Mouse (Mus musculus) mouse trophoblast stem cell (cell line): ENCODE measurements around the gene Znhit3.

ENCODE experiments used
- in situ Hi-C, 2 experiments: fragments of 300-500 bp; cut with MseI, MboI; formaldehyde crosslinking; loops; 2 replicates in 1 of 2; 3 replicates in 1 of 2; pipeline ENCODE4 v1.15.1; 2025

The Znhit3 gene

GRCm38 (mm10) chr11:84916053-84916702, at the start of gene Znhit3:
Gene Znhit3 (minus strand): TSS chr11:84916366.
- in situ Hi-C loops = loop anchor here (5.0 kb wide), 1 partner anchor 61 kb away; no protein-coding TSS in a partner anchor

DNA sequence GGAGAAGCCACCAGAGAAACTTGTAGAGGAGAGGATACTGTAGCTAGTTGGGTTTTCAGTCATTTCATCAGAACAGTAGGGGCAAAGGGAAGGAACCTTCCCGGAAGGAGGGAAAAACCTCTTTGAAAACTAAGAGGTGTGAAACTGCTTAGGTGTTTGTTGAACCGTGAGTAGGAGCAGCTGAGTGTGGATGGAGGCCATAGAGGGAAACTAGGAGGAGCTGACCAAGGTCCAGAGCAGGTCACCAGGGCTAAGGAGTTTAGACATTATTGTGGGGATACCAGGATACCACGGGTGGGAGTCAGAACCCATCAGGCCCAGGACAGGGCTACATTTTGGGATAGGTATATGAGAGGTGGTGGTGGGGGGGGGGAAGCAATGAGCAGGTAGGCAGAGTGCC, 47.4 kb upstream of the Znhit3 start:
- in situ Hi-C loops = no loop called here

DNA sequence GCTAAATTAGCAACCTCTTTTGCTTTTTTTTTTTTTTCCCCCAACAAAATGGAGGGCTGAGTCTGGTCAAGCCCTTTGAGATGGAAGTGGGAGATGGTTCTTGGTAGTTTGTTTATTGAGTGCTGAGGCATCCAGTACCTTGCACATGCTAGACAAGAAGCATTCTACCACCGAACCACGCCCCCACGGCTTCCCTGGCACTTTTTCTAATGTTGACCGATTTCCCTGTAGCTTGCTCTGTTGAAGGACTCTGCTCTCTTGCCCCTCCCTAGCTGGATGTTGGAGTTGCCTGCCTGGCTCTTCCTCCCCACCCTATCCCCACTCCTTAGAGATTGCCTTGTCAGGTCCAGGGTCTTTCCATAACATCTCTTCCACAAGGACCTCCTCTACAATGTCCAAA, 46.4 kb upstream of the Znhit3 start:
- in situ Hi-C loops = no loop called here

DNA sequence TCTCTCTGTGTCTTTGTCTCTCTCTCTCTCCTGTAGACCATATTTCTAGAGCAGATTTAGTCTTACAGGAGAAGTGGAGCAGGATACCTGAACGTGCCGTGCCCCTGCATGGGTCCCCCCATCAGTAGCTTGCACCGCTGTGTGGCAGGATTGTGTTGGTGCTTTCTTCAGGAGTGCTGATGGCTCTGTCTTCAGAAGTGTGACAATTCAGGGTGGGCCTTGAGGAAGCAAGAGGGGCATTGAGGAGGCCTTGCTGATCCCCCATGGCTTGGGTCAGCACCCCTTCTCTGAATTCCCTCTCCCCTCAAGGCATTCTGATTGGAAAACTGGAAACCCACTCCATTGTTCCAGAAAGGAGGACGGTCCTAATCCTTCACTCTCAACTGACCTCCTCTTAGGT, 45.4 kb upstream of the Znhit3 start:
- in situ Hi-C loops = no loop called here

- in situ Hi-C loops = no loop called here
Measured at GRCm38 (mm10) chr11:84960780-84961179, 44.6 kb upstream of the Znhit3 start.

DNA sequence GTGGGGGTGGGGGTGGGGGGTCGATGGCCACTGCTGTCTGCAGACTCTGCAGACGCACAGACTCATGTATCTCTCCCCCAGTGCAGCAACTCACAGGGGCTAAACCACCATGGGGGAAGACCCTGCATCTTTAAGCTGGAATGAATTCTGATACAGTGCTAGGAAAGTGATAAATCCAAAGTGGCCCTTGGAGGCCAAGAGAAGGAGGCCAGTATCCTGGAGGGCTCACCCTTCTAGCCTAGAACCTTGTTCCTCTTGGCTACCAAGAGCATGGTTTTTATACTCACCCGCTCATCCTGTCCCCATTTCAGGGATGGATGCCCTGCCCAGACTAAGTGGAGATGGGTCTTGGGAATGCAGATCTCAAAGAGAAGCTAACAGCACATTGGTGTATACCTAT, 44.1 kb upstream of the Znhit3 start:
- in situ Hi-C loops = no loop called here

- in situ Hi-C loops = no loop called here
Measured at GRCm38 (mm10) chr11:84959701-84960181, 43.6 kb upstream of the Znhit3 start.

- in situ Hi-C loops = no loop called here
Measured at GRCm38 (mm10) chr11:84959181-84959580, 43.0 kb upstream of the Znhit3 start.

- in situ Hi-C loops = no loop called here
Measured at GRCm38 (mm10) chr11:84958271-84958630, 42.1 kb upstream of the Znhit3 start.

- in situ Hi-C loops = no loop called here
Measured at GRCm38 (mm10) chr11:84957591-84958270, 41.6 kb upstream of the Znhit3 start, which contains the start of gene Car4. Gene Car4 (plus strand): TSS chr11:84957786.

GRCm38 (mm10) chr11:84957171-84957570, 41.0 kb upstream of the Znhit3 start:
- in situ Hi-C loops = no loop called here

GRCm38 (mm10) chr11:84956400-84956799, 40.2 kb upstream of the Znhit3 start:
- in situ Hi-C loops = no loop called here

DNA sequence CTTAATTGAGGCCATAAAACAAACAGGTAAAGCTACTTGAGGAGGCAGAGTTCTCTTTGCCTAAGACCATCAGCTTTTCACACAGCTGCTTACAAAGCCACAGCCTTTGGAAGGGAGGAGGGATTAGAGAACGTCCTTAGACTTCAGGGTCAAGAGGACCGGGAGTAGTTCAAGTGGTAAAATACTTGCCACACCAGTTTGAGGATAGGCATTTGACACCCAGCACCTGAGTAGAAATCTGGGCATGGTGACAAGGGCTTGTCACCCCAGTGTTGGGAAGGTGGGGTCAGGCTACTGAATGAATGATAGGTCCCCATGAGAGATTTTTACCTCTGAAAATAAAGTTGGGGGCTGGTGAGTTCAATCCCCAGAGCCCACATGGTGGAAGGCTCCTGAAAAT, 36.4 kb upstream of the Znhit3 start:
- in situ Hi-C loops = no loop called here

- in situ Hi-C loops = no loop called here
Measured at GRCm38 (mm10) chr11:84948526-84948925, 32.4 kb upstream of the Znhit3 start.

DNA sequence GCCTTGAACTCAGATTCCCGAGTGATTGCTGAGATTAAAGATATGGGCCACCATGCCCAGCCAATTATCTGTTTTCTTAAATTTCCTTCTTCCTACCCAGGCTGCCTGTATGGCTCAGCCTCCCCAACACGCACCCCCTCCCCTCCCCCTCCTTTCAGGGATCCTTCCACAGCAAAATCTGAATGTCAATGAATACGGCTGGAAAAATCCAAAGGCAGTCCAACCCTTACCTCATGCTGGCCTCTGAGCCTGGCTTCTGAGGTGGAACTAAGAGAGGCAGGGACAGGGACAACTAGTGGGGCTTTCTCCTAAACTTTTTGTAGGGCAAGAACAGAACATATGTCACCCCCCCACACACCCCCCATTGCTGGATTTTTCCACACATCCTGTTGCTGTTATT, 31.9 kb upstream of the Znhit3 start:
- in situ Hi-C loops = no loop called here

DNA sequence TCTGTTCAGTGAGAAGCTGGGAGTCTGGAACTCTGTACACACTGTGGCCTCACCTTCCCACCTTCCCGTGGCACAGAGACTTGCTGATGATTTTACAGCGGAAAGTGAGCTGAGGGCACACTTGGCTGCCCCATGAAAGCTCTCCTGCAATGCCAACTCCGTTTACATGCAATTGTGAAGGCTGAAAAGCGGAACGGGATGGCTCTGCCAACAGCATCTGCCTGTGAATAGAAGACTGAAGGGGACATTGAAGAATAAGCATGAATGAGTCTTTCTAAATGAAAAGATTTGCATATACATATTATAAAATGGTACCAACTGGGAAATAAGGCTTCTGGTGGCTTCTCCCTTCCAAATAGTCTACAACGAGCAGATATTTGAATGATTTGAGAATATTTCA, 31.0 kb upstream of the Znhit3 start:
- in situ Hi-C loops = no loop called here

DNA sequence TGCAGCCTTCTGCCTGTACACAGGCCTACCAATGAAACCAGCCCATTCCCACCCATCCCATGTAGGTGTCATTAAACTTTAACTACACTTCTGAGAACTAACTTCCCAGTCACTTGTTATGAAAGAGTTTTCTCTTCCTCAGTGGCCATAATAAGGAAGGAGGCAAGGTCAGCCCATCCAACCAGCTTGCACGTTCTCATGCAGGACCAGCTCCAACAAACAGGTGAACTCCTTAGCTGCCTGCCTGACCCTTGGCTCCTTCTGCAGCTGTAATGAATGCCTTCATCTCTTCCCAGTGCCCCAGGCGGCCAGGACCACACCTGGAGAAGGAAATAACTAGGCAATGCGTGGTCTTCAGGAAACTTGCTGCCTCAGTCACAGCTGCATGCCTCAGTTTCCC, 29.7 kb upstream of the Znhit3 start:
- in situ Hi-C loops = no loop called here

DNA sequence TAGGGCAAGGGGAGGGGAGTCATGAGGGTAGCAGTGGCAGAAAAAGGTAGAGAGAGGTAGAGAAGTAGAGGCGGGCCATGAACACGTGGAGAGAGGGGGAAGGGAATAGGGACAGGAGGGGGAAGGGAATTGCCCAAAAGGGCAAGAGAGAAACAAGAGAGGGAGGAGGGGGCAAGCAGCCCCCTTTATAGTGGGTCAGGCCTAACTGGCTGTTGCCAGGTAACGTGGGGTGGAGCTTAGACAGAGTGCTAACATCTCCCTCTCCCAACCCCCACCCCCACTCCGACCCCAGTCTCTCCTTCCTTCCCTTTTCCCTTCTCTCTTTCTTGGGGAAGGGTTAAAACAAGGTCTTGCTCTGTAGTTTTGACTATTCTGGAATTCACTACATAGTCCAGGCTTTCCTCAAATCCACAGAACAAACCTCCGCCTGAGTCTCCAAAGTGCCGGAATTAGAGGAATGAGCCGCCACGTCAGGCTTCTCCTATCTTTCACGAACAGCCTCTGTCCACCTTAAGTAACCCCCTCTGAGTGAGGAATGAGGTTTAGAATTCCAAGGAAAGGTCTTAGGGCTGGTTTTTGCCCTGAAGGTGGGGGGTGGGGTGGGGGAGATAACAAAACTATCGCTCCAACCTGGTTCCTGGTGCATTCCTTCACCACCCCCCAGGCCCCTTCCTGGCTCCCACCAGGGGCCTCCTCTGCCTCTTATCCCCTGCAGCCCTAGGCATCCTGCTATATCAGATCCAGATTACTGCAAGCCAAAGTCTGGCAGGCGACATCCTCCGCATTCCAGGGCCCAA, 28.7 kb upstream of the Znhit3 start:
- in situ Hi-C loops = no loop called here

GRCm38 (mm10) chr11:84943948-84944347, 27.8 kb upstream of the Znhit3 start:
- in situ Hi-C loops = no loop called here

- in situ Hi-C loops = no loop called here
Measured at GRCm38 (mm10) chr11:84940140-84940539, 24.0 kb upstream of the Znhit3 start.

DNA sequence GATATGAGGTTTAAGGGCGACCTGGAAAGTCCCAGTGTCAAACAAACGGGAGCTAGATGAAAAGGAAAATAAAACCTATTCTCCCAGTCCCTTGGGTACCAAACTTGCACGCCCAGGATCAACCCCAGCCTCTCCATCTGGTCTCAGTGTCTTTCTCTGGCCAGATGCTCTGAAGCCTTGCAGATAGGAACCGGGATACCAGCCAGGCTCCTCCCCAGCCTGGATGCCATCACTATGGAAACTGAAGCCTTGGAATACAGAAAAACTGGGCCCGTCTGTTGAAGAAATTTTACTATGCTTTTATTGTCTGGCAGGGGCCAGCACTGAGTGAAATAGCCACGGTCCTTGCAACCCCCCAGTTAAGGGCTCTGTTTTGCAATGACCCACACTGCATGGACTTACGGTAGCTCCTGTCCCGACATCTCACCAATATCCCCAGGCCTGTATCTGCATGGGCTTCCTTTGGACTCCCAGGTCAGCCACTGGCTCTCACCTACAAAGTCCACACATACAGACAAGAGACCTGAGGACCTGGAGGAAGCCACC, 23.4 kb upstream of the Znhit3 start:
- in situ Hi-C loops = no loop called here

GRCm38 (mm10) chr11:84932261-84932660, 16.1 kb upstream of the Znhit3 start:
- in situ Hi-C loops = no loop called here
